Mouse (Mus musculus) layer of hippocampus, adult 18-20 months (tissue): Measurements from ENCODE around the gene Foxp4. TPM values are rescaled to one million over a fixed set of nuclear protein-coding genes. Genes with fewer than 3 reads are reported as not detected.
A peak's percentile ranks its signal among the peaks of the same experiment; 100 is the strongest.

Source experiments
- DNase-seq, 2 experiments: peaks; one replicate each; pipeline ENCODE4 v3.0.0; 2022; ENCODE audit warnings: low spot score in 2 of 2
- total RNA-seq, 2 experiments: library from RNA; stranded (reverse); gene quantifications; 2 replicates each; pipeline ENCODE4 v1.2.3; 2021

Gene Foxp4
- total RNA-seq, 2 experiments from 2014 or later: 49.7 to 56.1 TPM

DNA sequence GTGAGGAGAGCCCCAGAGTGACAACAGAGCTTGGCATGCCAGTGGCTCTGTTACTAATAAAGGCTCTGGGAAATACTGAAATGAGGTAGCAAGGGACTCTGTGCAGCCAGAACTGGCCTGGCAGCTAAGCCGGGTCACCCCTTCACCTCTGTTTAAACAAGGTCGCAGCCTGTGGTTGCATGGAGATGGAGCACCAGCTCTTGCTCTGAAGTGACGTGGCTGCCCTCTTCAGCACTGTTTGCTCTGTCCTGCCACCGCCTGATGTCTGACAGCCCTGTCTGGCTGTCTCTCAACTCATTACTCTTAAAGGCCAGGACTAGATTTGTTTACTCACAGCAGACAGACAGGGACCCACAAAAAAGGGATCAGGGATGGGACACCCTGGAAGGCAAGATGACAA, 25.3 kb downstream of the Foxp4 start:
- DNase-seq: no peak

DNA sequence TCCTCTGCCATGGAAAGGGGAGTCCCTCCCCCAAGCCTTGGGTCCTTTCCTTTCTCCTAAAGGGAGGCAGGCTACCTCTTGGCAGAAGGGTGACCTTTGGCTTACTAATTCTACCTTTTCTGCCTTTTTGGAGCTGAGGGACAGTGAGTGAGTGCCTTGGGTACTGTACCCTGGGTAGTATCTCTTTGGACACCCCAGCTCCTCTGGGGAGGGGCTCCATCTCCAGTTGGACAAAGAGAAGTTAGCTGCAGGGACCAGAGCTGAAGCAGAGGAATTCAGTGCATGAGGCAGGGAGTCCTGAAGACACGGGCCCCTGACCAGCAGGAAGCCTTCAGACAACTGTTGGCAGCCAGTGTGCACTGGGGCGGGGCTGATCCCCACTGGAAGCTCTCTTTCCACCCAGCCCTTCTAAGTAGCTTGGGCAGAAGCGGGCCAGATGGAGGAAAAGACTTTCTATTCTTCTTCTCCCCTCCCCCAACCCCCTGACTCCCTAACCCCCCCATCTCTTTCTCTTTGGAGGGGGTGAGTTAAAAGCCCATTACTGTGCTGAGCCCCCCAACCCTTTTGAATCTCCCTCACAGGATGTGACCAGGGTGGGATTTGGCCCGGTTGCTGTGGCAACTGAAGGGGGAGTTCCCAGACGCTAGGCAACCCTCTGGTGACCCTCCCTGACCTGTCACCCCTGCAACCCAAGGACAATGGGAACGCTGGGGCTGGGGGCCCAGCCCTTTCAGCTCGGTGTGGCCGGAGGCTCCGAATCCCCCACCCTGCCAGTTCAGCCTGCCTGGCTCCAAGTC, 26.3 kb downstream of the Foxp4 start:
- DNase-seq: no peak

DNA sequence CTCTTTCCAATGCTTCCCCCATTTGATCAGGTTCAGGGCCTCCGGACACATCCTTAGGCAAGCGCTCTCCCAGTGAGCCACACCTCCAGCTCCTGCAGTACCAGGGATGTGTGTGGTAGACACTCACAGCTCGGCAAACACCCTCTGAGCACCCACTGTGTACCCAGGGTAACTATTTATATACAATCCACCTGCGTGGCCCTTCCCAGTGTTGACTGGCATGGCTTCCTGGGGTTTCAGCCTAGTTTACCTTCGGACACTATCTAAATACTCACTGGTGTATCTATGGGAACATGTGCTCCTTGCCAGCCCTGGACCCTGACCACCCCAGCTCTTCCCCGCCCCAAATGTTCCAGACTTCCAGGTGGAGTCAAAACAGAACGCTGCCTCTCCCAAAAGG, 34.7 kb downstream of the Foxp4 start:
- no peak for DNase-seq

DNA sequence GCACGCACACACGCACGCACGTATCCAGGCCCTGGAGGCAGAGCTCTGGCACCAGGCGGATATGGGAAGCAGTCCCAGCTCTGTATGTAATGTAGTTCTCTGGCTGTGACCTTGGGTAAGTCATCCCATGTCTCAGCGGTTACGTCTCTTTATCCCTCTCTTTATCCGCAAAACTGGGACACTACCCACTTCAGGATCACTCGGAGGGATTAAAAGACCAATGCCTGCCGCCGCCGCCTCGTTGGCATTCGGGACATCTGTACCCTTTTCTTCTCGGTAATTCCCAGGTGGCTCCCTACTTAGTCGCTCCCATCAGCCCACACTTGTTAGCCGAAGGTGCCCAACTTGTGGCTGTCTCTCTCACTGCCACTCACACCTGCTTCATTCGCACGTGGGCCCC, 35.2 kb downstream of the Foxp4 start:
- DNase-seq: no peak

DNA sequence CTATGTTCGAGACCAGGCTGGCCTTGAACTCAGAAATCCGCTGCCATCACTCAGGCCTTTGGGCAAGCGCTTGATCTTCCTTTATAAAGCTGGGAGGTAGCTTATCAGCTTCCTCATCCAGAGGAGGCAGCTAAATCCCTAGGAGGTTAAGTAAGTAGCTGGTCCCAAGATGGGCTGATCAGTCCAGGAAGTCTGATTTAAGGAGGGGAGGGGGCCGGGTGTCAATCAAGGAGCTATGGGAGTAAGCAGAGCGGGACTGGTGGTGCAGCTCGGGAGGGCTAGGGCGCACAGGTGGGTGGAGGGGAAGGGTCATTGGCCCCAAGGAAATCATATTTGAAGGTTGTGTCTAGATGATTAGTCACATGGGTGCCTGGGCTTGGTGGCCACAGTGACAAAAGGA, 35.8 kb downstream of the Foxp4 start:
- DNase-seq: no peak

DNA sequence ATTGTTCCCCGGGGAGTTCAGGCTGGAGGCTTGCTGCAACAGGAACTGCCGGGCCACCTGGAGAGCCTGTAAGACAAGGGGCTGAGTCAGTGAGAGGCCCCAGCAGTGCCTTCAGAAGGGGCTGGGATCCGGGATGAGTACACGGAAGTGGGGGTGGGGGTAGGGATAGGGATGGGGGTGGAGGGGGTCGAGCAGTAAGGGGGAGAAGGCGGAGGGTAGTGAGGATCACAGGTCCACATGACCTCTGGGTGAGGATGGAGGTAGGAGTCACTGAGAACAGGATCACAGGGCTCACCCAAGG, 36.3 kb downstream of the Foxp4 start:
- no peak for DNase-seq

DNA sequence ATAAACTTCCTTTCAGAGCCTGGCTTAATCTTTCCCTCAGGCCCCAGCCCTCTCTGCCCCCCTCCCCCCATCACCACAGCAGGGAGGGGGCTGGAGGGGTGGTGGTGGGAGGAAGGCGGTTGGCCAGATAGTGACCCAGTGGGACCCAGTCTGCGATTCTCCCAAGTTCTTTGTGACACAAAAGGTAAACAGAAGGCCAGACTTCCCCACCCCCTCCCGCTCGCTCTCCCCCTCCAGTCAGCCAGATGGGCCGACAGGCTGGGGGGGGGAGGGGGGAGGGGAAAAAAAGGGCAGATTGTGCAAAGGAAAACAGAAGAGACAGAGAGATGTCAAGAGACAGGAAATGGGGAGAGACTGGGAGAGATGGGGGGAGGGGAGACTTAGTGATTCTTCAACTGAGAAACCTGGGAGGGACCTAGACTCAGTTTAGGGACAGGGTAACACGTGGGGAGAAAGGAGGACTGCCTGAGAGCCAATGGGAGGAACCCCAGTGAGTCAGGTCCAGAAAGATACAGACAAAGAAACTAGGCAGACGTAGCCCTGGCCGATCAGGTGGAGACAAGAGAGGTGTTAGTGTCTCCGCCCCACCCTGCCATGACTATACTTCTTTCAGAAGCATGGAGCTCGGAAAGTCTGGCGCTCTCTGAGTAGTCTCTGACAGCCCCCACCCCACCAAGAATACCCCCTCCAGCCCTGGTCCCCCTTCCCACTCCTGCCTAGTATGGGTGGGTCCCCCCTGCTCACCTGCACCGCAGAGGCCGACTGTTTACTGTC, 36.9 kb downstream of the Foxp4 start:
- DNase-seq: no peak

DNA sequence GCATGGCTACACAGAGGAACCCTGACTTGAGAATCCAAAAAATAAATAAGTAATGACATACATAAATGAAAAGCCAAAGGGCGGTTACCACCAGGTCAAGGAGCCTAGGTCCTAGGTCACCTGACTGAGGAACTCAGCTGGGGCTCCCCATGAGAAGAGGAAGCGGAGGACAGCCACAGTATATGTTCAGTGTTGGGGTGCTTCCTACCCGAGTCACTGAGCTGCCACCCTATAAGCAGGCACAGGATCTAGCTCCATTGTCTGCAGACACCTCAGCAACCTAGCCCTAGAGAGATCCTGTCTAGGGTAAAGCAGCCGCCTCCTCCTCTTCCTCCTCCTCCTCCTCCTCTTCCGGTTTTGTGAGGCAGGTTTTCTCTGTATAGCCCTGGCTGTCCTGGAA, 41.3 kb downstream of the Foxp4 start:
- DNase-seq: no peak

DNA sequence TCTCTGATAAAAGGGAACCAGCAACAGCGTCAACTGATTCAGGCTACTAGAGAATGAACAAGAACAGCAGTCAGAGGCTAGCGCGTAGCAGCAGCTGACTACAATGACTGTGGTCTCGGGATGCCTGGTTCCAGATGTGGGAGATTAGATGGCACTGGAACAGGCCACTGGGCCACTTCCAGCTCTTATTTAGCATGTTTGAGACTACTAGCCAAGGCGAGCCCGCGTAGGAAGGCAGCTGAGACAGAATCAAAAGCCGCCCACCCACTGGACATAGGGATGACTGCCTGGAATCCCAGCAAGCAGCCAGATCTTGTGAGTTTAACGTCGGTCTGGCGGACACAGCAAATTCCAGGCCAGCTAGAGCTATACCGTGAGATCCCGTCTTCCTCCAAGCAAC, 43.1 kb downstream of the Foxp4 start:
- no peak for DNase-seq

DNA sequence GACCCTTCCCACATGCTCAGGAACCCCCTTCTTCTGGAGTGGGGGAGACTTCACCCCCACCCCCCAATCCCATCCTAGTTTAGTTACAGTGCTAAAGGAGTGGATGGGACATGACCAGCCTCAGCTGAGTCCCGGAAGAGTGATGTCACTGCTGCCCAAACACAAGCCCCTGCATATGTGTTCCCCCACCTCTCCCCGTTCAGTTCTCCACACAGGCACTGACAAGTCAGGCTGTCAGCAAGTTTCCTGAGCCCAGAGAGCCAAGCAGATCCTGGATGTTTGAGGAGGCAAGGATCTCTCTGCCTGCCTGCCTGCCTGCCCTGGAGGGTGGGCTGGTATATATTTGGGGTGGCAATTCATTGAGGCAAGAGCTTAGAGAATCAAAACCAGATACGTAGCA, 45.2 kb downstream of the Foxp4 start:
- DNase-seq: no peak

DNA sequence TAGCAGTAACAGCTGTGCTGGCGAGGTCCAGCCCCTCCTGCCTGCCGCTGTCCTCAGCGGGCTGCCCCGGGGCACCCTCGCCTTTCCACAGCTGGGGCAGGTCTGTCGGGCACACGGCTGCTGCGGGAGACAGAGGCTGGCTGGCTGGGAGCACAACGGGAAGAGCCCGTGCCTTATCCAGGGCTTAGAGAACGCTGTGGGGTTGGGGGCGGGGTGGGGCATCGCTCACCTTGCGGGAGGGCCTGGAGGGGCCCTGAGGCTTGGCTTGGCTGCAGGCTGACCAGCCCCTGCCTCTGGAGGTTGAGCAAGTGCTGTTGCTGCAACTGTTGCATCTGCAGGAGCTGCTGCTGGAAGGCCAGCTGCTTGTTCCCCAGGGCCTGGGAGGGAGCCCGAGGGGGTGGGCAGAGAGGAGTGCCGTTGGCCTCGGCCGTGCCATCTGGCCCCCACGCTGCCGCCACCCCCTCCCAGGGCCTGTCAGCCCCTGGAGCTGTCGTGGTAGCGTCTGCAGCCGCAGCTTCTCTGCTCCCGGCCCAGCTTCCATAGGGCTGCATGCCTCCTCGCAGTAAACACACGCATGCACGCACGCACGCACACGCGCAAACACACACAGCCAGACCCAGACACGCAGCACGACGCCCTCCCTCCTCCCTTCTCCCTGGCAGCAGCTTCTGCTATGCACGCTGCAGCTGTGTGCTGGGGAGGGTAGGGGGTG, 45.9 kb downstream of the Foxp4 start:
- DNase-seq: peak; percentile 72 to 76

DNA sequence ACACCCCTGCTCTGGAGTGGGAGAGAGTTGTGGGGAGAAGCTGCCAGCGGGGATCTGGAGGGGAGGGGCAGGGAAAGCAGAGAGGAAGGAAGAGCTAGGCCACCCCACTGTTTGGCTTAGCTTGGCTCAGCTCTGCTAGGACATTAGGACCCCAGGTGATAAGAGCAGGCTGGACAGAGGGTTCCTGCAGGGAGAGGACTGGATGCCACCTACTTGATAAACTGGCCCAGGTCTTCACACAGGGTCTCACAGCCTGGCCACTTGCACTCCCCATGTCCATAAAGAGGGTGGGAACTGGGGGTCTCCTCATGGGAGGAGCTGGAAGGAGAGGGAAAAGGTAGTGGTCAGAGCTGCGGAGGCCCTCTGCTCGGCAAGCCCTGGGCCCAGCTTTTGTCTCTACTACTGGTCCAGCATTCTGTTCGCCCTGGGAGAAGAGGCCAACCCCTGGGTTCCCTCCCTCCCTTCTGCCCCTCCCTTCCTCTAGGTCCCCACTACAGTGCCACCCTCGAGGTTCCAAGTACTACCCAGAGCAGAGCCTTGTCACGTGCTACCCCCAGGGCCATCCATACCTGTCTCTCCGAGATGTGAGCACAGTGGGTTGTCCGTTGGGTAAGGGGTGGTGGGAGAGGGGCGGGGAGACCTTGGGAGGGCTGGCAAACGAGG, 46.6 kb downstream of the Foxp4 start:
- DNase-seq: no peak

DNA sequence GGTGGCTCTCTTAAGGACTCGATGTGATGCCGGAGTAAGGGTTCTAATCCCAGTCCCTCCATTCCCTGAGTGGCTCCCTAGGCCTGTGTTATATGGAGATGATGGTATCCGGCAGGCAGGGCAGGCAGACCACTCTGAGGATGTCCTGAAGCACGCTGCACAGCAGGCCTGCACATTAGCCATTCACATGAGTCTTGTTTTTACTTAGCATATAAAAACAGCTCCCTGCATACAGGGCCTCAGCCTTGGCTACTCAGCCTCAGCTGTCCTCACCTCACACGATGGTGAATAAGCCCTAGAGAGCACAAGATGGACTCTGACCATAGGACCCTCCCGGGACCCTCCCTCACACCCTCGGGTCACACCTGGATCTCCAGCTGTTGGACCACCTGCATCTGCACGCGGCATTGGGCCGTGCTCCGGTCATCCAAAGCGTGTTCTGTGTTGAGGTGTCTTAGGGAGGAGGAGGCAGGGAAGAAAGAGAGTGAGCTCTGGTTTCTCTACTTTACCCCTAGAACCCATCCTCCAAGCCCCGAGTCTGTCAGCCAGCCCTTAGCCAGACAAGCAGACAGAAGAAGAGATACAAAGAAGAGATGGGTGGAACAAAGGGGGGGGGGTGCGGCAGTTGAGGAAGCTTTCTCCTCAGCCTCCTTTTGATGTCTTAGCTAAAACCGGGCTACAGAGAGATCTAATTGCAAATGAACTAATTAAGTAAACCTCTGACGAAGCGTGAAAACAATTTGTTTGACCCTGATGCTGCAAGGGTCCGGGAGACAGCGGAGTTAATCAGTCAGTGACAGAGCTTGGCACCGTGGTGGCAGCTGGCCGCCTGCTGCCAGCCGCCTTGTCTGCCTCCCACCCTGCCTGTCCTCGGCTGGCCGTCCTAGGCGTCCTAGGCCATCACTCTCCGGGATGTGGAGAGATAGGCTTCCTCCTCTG, 47.4 kb downstream of the Foxp4 start:
- DNase-seq: no peak

DNA sequence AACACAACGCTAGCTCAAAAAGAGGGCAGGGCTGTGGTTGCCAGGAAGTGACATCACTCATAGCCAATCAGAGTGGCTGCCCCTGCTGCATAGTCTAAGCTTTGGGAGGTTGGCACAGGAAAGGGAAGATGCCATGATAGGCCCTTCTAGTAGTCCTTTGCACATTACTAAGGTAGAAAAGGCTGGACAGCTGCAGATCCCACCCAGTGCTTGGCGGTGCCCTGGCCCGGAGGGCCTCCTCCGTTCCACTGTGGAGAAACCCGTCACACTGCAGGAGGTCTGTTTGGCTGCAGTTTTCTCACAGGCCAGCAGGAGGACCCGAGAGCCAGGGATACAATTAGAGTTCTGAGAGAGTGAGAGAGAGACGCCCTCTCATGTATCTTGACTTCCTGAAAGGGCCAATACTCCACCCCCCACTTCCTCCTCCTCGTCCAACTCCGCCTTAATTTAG, 51.1 kb downstream of the Foxp4 start:
- DNase-seq: peak; percentile 85 to 95

DNA sequence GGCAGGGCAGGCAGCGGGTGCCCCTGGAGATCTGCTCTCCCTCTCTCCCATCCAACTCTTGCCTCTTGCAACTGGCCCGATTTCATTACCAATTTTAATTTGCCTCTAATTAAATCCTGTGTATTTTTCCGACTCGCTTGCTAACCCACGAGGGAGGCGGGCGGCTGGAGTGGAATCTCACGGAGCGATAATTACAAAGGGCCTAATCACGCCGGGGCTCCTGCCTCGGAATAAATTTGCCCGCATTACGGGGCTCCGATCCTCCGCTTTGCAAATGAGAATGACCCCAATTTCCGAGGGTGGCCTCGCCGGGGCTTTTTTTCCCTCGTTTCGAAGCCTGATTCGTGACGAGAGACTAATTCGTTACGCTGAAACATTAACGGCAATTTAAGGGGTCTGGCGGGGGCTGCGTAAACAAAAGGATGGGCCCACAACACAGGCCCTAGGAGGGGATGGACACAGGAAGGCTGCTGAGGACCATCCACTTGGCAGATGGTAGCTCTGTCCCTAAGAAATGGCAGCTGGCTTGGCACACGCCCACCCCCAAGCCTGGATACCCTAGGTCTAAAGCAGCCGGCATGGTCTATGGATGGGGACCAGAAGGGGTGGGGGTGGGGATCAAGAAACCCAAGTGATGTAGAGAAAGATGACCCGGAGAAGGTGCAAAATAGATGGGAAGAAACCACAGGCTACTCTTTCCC, 52.0 kb downstream of the Foxp4 start:
- DNase-seq: no peak

DNA sequence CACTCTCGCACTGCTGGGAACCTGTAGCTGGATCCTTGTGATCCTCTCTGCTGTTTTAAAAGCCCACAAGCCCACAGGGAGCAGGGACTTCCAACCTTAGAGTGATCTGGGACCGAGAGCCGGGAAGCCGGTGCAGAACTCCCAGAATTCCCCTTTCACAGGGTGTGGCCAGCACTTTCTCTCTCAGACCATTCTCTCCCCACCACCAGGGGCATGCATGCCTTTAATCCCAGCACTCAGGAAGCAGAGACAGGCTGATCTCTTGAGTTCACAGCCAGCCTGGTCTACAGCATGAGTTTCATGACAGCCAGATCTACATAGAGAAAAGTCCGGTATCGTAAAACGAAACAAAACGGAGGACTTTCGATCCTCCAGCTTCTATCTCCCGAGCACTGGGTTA, 54.6 kb downstream of the Foxp4 start:
- no peak for DNase-seq

DNA sequence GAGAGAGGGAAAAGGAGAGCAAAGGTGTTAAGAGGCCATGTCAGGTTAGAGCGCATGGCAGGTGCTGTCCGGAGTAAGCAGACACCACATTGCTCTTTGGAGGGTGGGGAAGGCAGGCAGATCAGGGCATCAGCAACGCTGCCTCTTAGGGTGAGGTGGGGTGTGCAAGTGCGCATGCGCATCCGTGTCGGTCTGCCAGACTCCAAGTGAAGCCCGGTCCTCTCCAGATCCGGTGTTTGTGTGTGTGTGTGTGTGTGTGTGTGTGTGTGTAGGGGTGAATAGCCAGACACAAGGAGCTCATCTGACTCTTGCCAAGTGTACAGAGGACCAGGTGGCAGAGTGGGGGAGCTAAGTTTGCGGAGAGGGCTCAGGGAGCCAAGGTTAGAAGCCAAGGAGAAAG, 58.4 kb downstream of the Foxp4 start:
- peak in 1 of 2 experiments; percentile 51 for DNase-seq

DNA sequence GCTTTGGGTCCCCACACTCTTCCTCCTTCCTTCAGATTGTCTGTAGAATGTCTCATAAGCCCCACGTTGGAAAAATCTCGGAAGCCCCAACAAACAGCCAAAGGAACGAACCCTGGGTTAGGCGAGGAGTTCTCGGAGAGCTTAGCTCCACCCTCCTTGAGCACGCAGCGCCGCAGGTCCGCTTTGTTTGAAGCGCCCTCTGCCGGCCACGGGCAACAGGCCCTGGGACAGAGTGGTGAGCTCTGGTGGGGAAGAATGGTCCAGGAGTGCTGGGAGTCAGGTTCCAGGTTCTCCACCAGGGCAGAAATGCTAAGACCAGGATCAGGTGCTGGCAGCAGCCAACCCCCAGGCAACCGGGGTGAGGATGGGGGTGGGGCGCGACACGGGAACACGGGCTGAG, 59.9 kb downstream of the Foxp4 start:
- peak; percentile 74 to 82 for DNase-seq

DNA sequence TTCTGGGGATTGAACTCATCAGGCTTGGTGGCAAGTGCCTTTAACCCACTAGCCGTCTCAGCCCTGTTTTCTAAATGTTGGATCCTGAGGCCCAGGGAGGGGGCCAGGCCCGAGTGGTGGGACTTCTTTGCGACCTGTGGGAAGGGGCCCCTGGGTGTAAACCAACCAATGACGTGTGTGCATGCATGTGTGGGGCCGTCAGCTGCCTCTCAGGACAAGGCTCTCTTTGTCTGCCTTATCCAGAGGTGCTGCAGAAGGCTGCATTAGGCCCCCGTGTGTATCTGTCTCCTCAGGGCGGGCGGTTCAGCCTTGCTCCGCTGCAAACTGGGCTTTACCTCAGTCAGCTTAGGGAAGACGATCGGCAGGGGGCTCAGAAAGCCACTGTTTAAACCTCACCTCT, 61.0 kb downstream of the Foxp4 start:
- no peak for DNase-seq

DNA sequence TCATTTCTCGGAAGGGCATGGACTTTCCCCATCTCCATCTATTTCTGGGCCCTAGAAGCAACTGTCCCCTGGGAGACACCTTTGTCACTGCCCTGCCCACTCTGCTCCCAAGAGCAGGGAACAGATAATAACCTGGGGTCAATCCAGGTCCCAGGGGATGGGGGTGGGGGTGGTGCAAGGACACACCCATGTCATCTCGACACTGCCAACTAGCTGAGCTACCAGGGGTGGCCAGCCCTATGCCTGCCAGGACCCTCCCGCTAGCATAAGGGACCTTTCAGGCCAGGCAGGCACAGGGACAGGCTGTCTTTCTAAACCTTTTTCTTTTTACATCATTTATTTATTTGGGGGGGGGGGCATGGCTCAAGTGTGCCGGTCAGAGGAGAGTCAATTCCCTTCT, 61.4 kb downstream of the Foxp4 start:
- no peak for DNase-seq
